Mouse (Mus musculus) ES-CJ7 (cell line): ENCODE results near the gene Cadps.

Experiments
- DNase-seq: peaks from one replicate; pipeline ENCODE4 v3.0.0; 2011; ENCODE audit warnings: low read depth, low spot score

Gene Cadps

GRCm38 (mm10) chr14:12730979-12731378 lies 91.9 kb downstream of the Cadps start:
- no peak for DNase-seq

GRCm38 (mm10) chr14:12722452-12723194 lies 100.3 kb downstream of the Cadps start:
- no peak for DNase-seq

- DNase-seq = no peak
These were observed 104.1 kb downstream of the Cadps start for GRCm38 (mm10) chr14:12718766-12719165.

- no peak for DNase-seq
These were observed 106.8 kb downstream of the Cadps start for GRCm38 (mm10) chr14:12715906-12716659.

GRCm38 (mm10) chr14:12707395-12707794 lies 115.5 kb downstream of the Cadps start:
- no peak for DNase-seq

- DNase-seq = no peak
These were observed 118.4 kb downstream of the Cadps start for GRCm38 (mm10) chr14:12704461-12704860.

- DNase-seq = peak; percentile 22
These were observed 132.7 kb downstream of the Cadps start for GRCm38 (mm10) chr14:12690201-12690600.

- DNase-seq = no peak
These were observed 137.9 kb downstream of the Cadps start for GRCm38 (mm10) chr14:12685015-12685414.

GRCm38 (mm10) chr14:12680819-12681638 lies 141.8 kb downstream of the Cadps start:
- DNase-seq = no peak

- DNase-seq = no peak
These were observed 161.4 kb downstream of the Cadps start for GRCm38 (mm10) chr14:12661430-12661829.

- DNase-seq = no peak
These were observed 165.5 kb downstream of the Cadps start for GRCm38 (mm10) chr14:12657351-12657750.

GRCm38 (mm10) chr14:12642868-12643512 lies 179.9 kb downstream of the Cadps start:
- no peak for DNase-seq

GRCm38 (mm10) chr14:12638762-12639161 lies 184.1 kb downstream of the Cadps start:
- DNase-seq = no peak

GRCm38 (mm10) chr14:12637121-12637754 lies 185.6 kb downstream of the Cadps start:
- DNase-seq = no peak

- peak; percentile 14 for DNase-seq
These were observed 198.4 kb downstream of the Cadps start for GRCm38 (mm10) chr14:12624256-12625130.

- DNase-seq = no peak
These were observed 215.9 kb downstream of the Cadps start for GRCm38 (mm10) chr14:12607025-12607424.

- no peak for DNase-seq
These were observed 216.7 kb downstream of the Cadps start for GRCm38 (mm10) chr14:12606202-12606601.

- DNase-seq = no peak
These were observed 220.8 kb downstream of the Cadps start for GRCm38 (mm10) chr14:12602080-12602479.

GRCm38 (mm10) chr14:12595326-12595725 lies 227.6 kb downstream of the Cadps start:
- DNase-seq = no peak

GRCm38 (mm10) chr14:12592472-12593075 lies 230.3 kb downstream of the Cadps start:
- DNase-seq = no peak
